Mouse (Mus musculus) forebrain, embryonic 14.5 days (tissue): ENCODE results near the gene Ttc41. TPM values are rescaled to one million over a fixed set of nuclear protein-coding genes. Genes with fewer than 3 reads are reported as not detected.

ENCODE experiments used
- ATAC-seq: fragments of 200-750 bp; cut with Nextera tagmentation; 2 replicates; pipeline ENCODE4 v1.8.0; 2017; ENCODE audit warnings: mild to moderate bottlenecking, moderate library complexity
- DNase-seq: peaks from one replicate; pipeline ENCODE4 v3.0.0-alpha.2; 2015; ENCODE audit warnings: low spot score
- H3K27ac ChIP-seq: fragments of 300-500 bp; sonication (generic); 2 replicates; pipeline ENCODE4 v1.5.1; 2014; ENCODE audit warnings: low read depth, mild to moderate bottlenecking, control low read depth, low read length, moderate library complexity
- H3K27me3 ChIP-seq: fragments of 300-500 bp; sonication (generic); replicated peaks from 2 replicates; pipeline ENCODE4 v1.6.1; 2014; ENCODE audit warnings: low read length, control low read depth, mixed read lengths; ENCODE audit not compliant: control insufficient read depth, insufficient read depth
- H3K36me3 ChIP-seq: fragments of 300-500 bp; sonication (generic); 2 replicates; pipeline ENCODE4 v1.6.1; 2014; ENCODE audit warnings: low read length, control low read depth; ENCODE audit not compliant: control insufficient read depth, insufficient read depth
- H3K4me1 ChIP-seq: fragments of 300-500 bp; sonication (generic); 2 replicates; pipeline ENCODE4 v1.6.1; 2014; ENCODE audit warnings: antibody characterized with exemption, low read length, control low read depth; ENCODE audit not compliant: control insufficient read depth, insufficient read depth
- H3K4me2 ChIP-seq: fragments of 300-500 bp; sonication (generic); 2 replicates; pipeline ENCODE4 v1.6.1; 2014; ENCODE audit warnings: mild to moderate bottlenecking, control low read depth, low read length
- H3K4me3 ChIP-seq: fragments of 300-500 bp; sonication (generic); 2 replicates; pipeline ENCODE4 v1.5.1; 2014; ENCODE audit warnings: low read depth, low read length, control low read depth
- H3K9ac ChIP-seq: fragments of 300-500 bp; sonication (generic); 2 replicates; pipeline ENCODE4 v1.6.1; 2014; ENCODE audit warnings: mild to moderate bottlenecking, low read length, control low read depth, moderate library complexity
- H3K9me3 ChIP-seq: fragments of 300-500 bp; sonication (generic); replicated peaks from 2 replicates; pipeline ENCODE4 v1.6.1; 2016; ENCODE audit warnings: low read length, control low read depth, mixed read lengths; ENCODE audit not compliant: control insufficient read depth
- WGBS: fragments of 180-500 bp; shearing (Covaris S2); extraction: QIAGEN DNeasy Blood & Tissue Kit; methylation state at CpG from one replicate; pipeline ENCODE4 v1.1.7; 2014; 5-methylcytosine and 5-hydroxymethylcytosine counted together
- polyA plus RNA-seq: library from polyadenylated mRNA; unstranded; fragments of >200 nt; fragmentation: Nextera tagmentation; extraction: Ambion mirVana; gene quantifications from 2 replicates; pipeline ENCODE4 v1.2.1, GENCODE M21; 2014

The Ttc41 gene
- polyA plus RNA-seq, 1 experiment from 2014 or later = 1.5 TPM

GRCm38 (mm10) chr10:86703375-86703774 is 2.2 kb upstream of the Ttc41 start:
- Histone ChIP-seq H3K27me3 (no peaks in the 10 kb centered on the region), H3K4me2 (peak overlapping the region; percentile 88), H3K9ac (peak overlapping the region; percentile 93; the same call in 1 of the 2 replicates), H3K4me3 (peak overlapping the region; percentile 88), H3K36me3 (peaks cover 52% of the 10 kb centered on the region), H3K9me3 (no peaks in the 10 kb centered on the region), H3K27ac (no peak overlapping the region), H3K4me1 (peaks cover 23% of the 10 kb centered on the region)
- no peak for DNase-seq
- no peak for ATAC-seq
- 78% methylated on average over 4 of the region's 4 CpGs for WGBS

GRCm38 (mm10) chr10:86704141-86704540 is 1.5 kb upstream of the Ttc41 start:
- ATAC-seq (no peak), DNase-seq (no peak)
- Histone ChIP-seq H3K9me3 (no peaks in the 10 kb centered on the region), H3K4me2 (peak overlapping the region; percentile 88), H3K27me3 (no peaks in the 10 kb centered on the region), H3K27ac (no peak overlapping the region), H3K4me1 (peaks cover 23% of the 10 kb centered on the region), H3K4me3 (peak overlapping the region; percentile 88), H3K9ac (peak overlapping the region; percentile 93), H3K36me3 (peaks cover 46% of the 10 kb centered on the region)
- 6% methylated on average over 8 of the region's 8 CpGs for WGBS

- peak; percentile 49 for DNase-seq
- Histone ChIP-seq H3K27ac (peak overlapping the region; percentile 77), H3K4me1 (peaks cover 23% of the 10 kb centered on the region), H3K27me3 (no peaks in the 10 kb centered on the region), H3K4me3 (peak overlapping the region; percentile 88), H3K9ac (peak overlapping the region; percentile 93), H3K36me3 (peaks cover 40% of the 10 kb centered on the region), H3K4me2 (peak overlapping the region; percentile 88), H3K9me3 (no peaks in the 10 kb centered on the region)
- under 1% methylated on average over 33 of the region's 33 CpGs for WGBS
- no peak; the same call in 1 of the 2 replicates for ATAC-seq
These were observed 921 bp upstream of the Ttc41 start for GRCm38 (mm10) chr10:86704589-86705191.

GRCm38 (mm10) chr10:86705922-86706752 is 526 bp downstream of the Ttc41 start:
- H3K36me3 ChIP-seq = peaks cover 26% of the 10 kb centered on the region
- H3K27ac ChIP-seq = peak overlapping the region; percentile 81
- peak overlapping the region; percentile 67 for H3K9ac ChIP-seq
- DNase-seq (peak; percentile 99), ATAC-seq (peak; percentile 90)
- H3K4me2 ChIP-seq = peak overlapping the region; percentile 55
- peak overlapping the region; percentile 88 for H3K4me3 ChIP-seq
- H3K27me3 ChIP-seq = no peaks in the 10 kb centered on the region
- H3K9me3 ChIP-seq = no peaks in the 10 kb centered on the region
- 5% methylated on average over 33 of the region's 33 CpGs for WGBS
- peaks cover 23% of the 10 kb centered on the region for H3K4me1 ChIP-seq

GRCm38 (mm10) chr10:86707134-86707533 is 1.5 kb downstream of the Ttc41 start:
- Histone ChIP-seq H3K36me3 (peaks cover 17% of the 10 kb centered on the region), H3K4me2 (no peak overlapping the region), H3K4me1 (peaks cover 18% of the 10 kb centered on the region), H3K4me3 (no peak overlapping the region), H3K27ac (no peak overlapping the region), H3K9me3 (no peaks in the 10 kb centered on the region), H3K9ac (no peak overlapping the region), H3K27me3 (no peaks in the 10 kb centered on the region)
- ATAC-seq = no peak
- 83% methylated on average over 3 of the region's 3 CpGs for WGBS
- no peak for DNase-seq

- Histone ChIP-seq H3K4me1 (no peaks in the 10 kb centered on the region), H3K36me3 (no peaks in the 10 kb centered on the region), H3K27ac (no peak overlapping the region), H3K9ac (no peak overlapping the region), H3K4me2 (no peak overlapping the region), H3K9me3 (no peaks in the 10 kb centered on the region), H3K27me3 (no peaks in the 10 kb centered on the region), H3K4me3 (no peak overlapping the region)
- WGBS = 75% methylated on average over 3 of the region's 3 CpGs
- ATAC-seq (no peak), DNase-seq (no peak)
These were observed 6.5 kb downstream of the Ttc41 start for GRCm38 (mm10) chr10:86712156-86712555.

GRCm38 (mm10) chr10:86727548-86727980 is 22.0 kb downstream of the Ttc41 start:
- peak overlapping the region; percentile 13 for H3K4me3 ChIP-seq
- 7% methylated on average over 12 of the region's 12 CpGs for WGBS

GRCm38 (mm10) chr10:86728176-86728575 is 22.6 kb downstream of the Ttc41 start:
- no peak for ATAC-seq
- no peak overlapping the region; the same call in 1 of the 2 replicates for H3K4me2 ChIP-seq
- H3K36me3 ChIP-seq = no peaks in the 10 kb centered on the region
- 90% methylated on average over 3 of the region's 3 CpGs for WGBS
- H3K9me3 ChIP-seq = no peaks in the 10 kb centered on the region
- H3K27me3 ChIP-seq = no peaks in the 10 kb centered on the region
- no peak for DNase-seq
- H3K27ac ChIP-seq = no peak overlapping the region
- peaks cover 5% of the 10 kb centered on the region; the same call in 1 of the 2 replicates for H3K4me1 ChIP-seq
- H3K4me3 ChIP-seq = no peak overlapping the region
- no peak overlapping the region for H3K9ac ChIP-seq

More at GRCm38 (mm10) chr10:86727548-86727980, 22.0 kb downstream of the Ttc41 start:
- H3K4me2 ChIP-seq = peak overlapping the region; percentile 48
- H3K9ac ChIP-seq = peak overlapping the region; percentile 46; the same call in 1 of the 2 replicates
- peak; percentile 49 for DNase-seq
- H3K27me3 ChIP-seq = no peaks in the 10 kb centered on the region
- H3K4me1 ChIP-seq = peaks cover 5% of the 10 kb centered on the region; the same call in 1 of the 2 replicates
- peak; percentile 76 for ATAC-seq
- H3K36me3 ChIP-seq = no peaks in the 10 kb centered on the region
- peak overlapping the region; percentile 9; the same call in 1 of the 2 replicates for H3K27ac ChIP-seq
- H3K9me3 ChIP-seq = no peaks in the 10 kb centered on the region
